Mouse (Mus musculus) E14TG2a.4 (cell line): ENCODE measurements around the gene Grk2.

Experiments
- CTCF ChIP-seq: conservative IDR thresholded peaks from 2 replicates; pipeline ENCODE4 v1.5.1; 2014; ENCODE audit warnings: low read length
- NANOG ChIP-seq: IDR thresholded peaks from 2 replicates; pipeline ENCODE4 v1.6.1; 2014; ENCODE audit warnings: borderline replicate concordance, low read length, mixed read lengths
- POU5F1 ChIP-seq: IDR thresholded peaks from 2 replicates; pipeline ENCODE4 v1.6.1; 2014; ENCODE audit warnings: low read length, borderline replicate concordance

DNA sequence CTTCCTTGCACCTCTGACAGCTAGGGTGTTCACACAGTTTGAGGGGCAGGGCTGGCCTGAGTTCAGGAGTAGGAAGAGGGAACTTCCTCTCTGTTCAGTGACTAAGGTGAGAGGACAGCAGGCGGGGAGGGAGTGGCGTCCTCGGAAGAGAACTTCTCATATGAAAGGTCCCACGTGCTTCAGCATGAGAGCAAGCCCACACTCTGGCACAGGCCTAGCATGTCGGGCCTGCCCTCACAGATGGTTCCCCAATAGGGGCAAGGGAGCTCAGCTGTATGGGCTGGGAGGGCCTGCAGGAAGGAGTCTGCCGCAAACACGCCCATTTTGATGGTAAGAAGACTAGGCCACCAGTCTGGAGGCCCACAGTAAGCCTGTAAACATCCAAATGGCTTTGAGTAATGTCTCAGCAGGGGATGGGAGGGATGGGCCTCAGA lies 5.7 kb downstream of the Grk2 start:
- TF ChIP-seq CTCF (no peak), NANOG (no peak; the same call in 1 of the 2 replicates), POU5F1 (no peak)
